Mouse (Mus musculus) kidney, postnatal 0 days (tissue): ENCODE measurements around the gene Foxl1. TPM values are rescaled to one million over a fixed set of nuclear protein-coding genes. Genes with fewer than 3 reads are reported as not detected.

Source experiments
- ATAC-seq: fragments of 200-750 bp; cut with Nextera tagmentation; replicated peaks from 2 replicates; pipeline ENCODE4 v1.8.0; 2017; ENCODE audit warnings: low read depth, moderate number of reproducible peaks, moderate TSS enrichment, moderate library complexity; ENCODE audit not compliant: low FRiP score
- DNase-seq: peaks from one replicate; pipeline ENCODE4 v3.0.0-alpha.2; 2016; ENCODE audit warnings: low spot score
- H3K27ac ChIP-seq: fragments of 300-500 bp; sonication (generic); 2 replicates; pipeline ENCODE4 v1.5.1; 2014; ENCODE audit warnings: mild to moderate bottlenecking
- H3K27me3 ChIP-seq: fragments of 300-500 bp; sonication (generic); 2 replicates; pipeline ENCODE4 v1.6.1; 2014; ENCODE audit warnings: low read length, mixed read lengths; ENCODE audit not compliant: insufficient read depth
- H3K36me3 ChIP-seq: fragments of 300-500 bp; sonication (generic); 2 replicates; pipeline ENCODE4 v1.6.1; 2014; ENCODE audit warnings: low read length, mixed read lengths; ENCODE audit not compliant: insufficient read depth
- H3K4me1 ChIP-seq: fragments of 300-500 bp; sonication (generic); replicated peaks from 2 replicates; pipeline ENCODE4 v1.6.1; 2014; ENCODE audit warnings: antibody characterized with exemption, low read length, mixed read lengths; ENCODE audit not compliant: insufficient read depth
- H3K4me2 ChIP-seq: fragments of 300-500 bp; sonication (generic); 2 replicates; pipeline ENCODE4 v1.6.1; 2014; ENCODE audit warnings: mild to moderate bottlenecking, low read length, moderate library complexity, mixed read lengths
- H3K4me3 ChIP-seq: fragments of 300-500 bp; sonication (generic); replicated peaks from 2 replicates; pipeline ENCODE4 v1.5.1; 2014; ENCODE audit warnings: low read depth, low read length
- H3K9ac ChIP-seq: fragments of 300-500 bp; sonication (generic); 2 replicates; pipeline ENCODE4 v1.6.1; 2014; ENCODE audit warnings: low read depth, low read length
- H3K9me3 ChIP-seq: fragments of 300-500 bp; sonication (generic); replicated peaks from 2 replicates; pipeline ENCODE4 v1.6.1; 2016; ENCODE audit warnings: low read length, inconsistent platforms, mixed read lengths
- CTCF ChIP-seq: IDR thresholded peaks from 2 replicates; pipeline ENCODE4 v1.5.1; 2016; ENCODE audit warnings: antibody characterized with exemption, low read depth, mild to moderate bottlenecking, moderate library complexity
- WGBS: fragments of 180-500 bp; shearing (Covaris S2); extraction: QIAGEN DNeasy Blood & Tissue Kit; methylation state at CpG from one replicate; pipeline ENCODE4 v1.1.7; 2014; 5-methylcytosine and 5-hydroxymethylcytosine counted together
- polyA plus RNA-seq: library from polyadenylated mRNA; unstranded; fragments of >200 nt; fragmentation: Nextera tagmentation; extraction: Ambion mirVana; gene quantifications from 2 replicates; pipeline ENCODE4 v1.2.1, GENCODE M21; 2015

Gene Foxl1
- polyA plus RNA-seq, 1 experiment from 2014 or later: 8.3 TPM

DNA sequence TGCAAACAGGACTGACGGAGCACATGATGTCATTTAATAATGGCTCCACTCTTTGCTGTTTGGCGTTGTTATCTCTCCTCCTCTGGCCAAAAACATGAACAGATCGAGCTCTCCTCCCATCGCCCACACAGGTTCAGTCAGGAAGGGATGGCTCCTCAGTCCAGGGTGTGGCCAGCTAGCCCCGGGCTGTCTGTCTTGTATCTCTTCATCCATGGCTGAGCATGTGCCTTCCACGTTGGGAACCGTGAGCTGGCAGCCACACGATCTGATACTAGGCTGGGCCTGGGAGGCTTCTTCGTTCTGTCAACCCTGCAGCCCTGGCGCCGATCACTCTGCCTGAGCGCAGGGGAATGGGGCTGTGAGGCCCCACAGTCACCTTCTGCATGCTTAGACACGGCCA lies 31.1 kb downstream of the Foxl1 start:
- Histone ChIP-seq H3K4me1 (peaks cover 4% of the 10 kb centered on the region), H3K4me3 (no peak overlapping the region), H3K36me3 (no peaks in the 10 kb centered on the region), H3K4me2 (no peak overlapping the region), H3K9me3 (no peaks in the 10 kb centered on the region), H3K9ac (no peak overlapping the region), H3K27me3 (no peaks in the 10 kb centered on the region), H3K27ac (no peak overlapping the region)
- WGBS: 50% methylated on average over 13 of the region's 13 CpGs
- no peak for DNase-seq
- ATAC-seq: 0 out of 2 replicates have a peak, but pooled peaks have one; percentile 49
- TF ChIP-seq CTCF: no peak

DNA sequence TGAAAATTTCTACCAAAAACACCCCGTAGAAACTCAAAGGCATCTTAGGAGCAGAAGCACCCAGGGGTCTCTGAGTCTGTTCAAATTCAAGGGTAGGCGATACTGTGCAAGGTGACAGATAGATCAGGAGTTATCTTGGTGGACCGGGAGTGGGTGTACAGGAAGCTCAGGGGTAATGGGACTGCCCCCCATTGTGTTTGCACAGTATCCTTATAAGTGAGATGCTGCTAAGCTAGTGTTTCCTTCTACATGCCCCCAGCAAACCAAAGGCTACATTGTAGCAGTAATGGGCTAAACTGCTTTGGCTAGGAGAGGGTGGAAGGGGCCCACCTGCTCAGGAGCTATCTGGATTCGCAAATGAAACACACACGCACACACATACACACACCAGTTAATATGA lies 33.7 kb downstream of the Foxl1 start:
- no peak for TF ChIP-seq CTCF
- H3K4me2 ChIP-seq: no peak overlapping the region
- 91% methylated on average over 5 of the region's 5 CpGs for WGBS

DNA sequence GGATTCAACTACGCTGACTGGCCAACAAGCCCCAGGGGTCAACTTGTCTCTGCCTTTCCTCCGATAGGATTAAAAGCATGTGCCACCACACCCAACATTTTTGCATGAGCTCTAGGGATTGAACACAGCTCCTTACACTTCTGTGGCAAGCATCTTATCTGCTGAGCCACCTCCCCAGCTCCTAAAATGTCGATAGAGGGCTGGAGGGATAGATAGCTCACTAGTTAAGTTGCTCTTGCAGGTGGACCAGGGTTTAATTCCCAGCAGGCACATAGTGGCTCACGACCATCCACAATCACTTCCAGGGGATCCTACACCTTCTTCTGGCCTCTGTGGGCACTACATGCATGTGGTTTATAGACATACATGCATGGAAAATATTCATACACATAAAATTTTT lies 34.7 kb downstream of the Foxl1 start:
- Histone ChIP-seq H3K27me3 (no peaks in the 10 kb centered on the region), H3K27ac (no peak overlapping the region), H3K4me1 (peaks cover 11% of the 10 kb centered on the region), H3K36me3 (no peaks in the 10 kb centered on the region), H3K4me3 (no peak overlapping the region), H3K4me2 (no peak overlapping the region), H3K9ac (no peak overlapping the region), H3K9me3 (no peaks in the 10 kb centered on the region)
- 81% methylated on average over 4 of the region's 4 CpGs for WGBS
- DNase-seq (no peak), ATAC-seq (no peak)
- no peak for TF ChIP-seq CTCF

More for the DNA sequence above, 33.7 kb downstream of the Foxl1 start:
- H3K4me3 ChIP-seq: no peak overlapping the region
- H3K9me3 ChIP-seq: no peaks in the 10 kb centered on the region
- no peaks in the 10 kb centered on the region for H3K36me3 ChIP-seq
- peaks cover 11% of the 10 kb centered on the region for H3K4me1 ChIP-seq
- H3K27me3 ChIP-seq: no peaks in the 10 kb centered on the region
- DNase-seq (no peak), ATAC-seq (no peak)
- H3K27ac ChIP-seq: no peak overlapping the region
- no peak overlapping the region for H3K9ac ChIP-seq

DNA sequence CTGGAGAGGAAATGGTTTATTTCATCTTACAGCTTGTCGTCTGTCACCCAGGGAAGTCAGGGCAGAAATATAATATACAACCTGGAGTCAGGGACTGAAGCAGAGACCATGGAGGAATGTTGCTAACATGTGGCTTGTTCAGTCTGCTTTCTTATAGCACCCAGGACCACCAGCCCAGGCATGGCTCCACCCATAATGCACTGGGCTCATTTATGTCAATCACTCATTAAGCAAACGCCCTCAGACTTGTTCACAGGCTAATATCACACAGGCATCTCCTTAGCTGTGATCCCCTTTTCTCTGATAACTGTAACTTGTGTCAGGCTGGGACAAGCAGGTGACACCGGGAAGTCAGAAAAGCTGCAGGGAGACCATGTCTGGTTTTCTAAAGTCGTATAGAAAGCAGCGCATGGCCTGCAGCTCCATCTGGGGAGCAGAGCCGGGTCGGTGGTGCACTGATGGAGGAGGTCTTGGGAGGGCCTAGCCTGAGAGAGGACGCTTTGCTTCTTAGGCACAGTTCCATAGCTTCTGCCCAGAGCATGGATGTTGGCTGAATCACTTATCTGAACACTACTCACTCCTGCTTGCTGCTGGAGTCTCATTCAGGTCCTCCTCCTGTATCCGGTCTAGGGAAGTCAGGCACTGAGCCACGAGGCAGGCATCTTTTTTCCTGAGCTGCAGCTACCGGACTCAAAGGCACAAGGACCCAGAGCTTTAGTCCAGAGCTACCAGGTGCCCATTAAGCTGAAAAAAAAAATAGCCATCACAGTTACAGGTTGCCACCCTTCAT lies 35.4 kb downstream of the Foxl1 start:
- Histone ChIP-seq H3K36me3 (no peaks in the 10 kb centered on the region), H3K27me3 (no peaks in the 10 kb centered on the region), H3K4me2 (no peak overlapping the region), H3K9ac (no peak overlapping the region), H3K4me3 (no peak overlapping the region), H3K9me3 (no peaks in the 10 kb centered on the region), H3K27ac (no peak overlapping the region), H3K4me1 (peaks cover 11% of the 10 kb centered on the region)
- DNase-seq: no peak
- no peak for ATAC-seq
- no peak for TF ChIP-seq CTCF
- WGBS: 63% methylated on average over 11 of the region's 11 CpGs

DNA sequence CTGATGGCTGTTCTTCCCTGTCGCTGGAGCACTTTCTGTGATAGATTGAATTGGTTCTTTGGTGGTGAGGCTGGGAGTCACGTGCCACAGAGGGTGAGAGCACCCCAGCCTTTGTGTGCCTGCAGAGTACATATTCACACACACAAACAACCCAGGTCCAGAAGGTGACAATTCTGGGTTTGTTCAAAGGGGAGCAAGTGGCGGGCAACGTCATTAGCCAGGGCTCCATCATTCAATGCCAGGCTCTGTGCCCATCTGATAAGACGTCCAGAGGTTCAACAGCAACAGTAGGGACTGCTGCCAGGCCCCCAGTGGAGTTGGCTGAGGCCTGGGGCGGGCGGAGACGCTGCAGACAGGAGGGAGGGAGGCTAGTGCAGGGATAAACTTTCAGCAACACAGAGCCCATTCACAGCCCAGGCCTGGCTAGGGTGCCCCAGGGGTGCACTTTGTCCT lies 36.3 kb downstream of the Foxl1 start:
- H3K4me3 ChIP-seq: no peak overlapping the region
- ATAC-seq: no peak
- no peak overlapping the region for H3K4me2 ChIP-seq
- peak overlapping the region; percentile 28; the same call in 1 of the 2 replicates for H3K27ac ChIP-seq
- H3K9me3 ChIP-seq: no peaks in the 10 kb centered on the region
- peaks cover 11% of the 10 kb centered on the region for H3K4me1 ChIP-seq
- H3K27me3 ChIP-seq: no peaks in the 10 kb centered on the region
- no peak for TF ChIP-seq CTCF
- WGBS: 39% methylated on average over 8 of the region's 8 CpGs
- no peaks in the 10 kb centered on the region for H3K36me3 ChIP-seq
- no peak for DNase-seq
- H3K9ac ChIP-seq: no peak overlapping the region

DNA sequence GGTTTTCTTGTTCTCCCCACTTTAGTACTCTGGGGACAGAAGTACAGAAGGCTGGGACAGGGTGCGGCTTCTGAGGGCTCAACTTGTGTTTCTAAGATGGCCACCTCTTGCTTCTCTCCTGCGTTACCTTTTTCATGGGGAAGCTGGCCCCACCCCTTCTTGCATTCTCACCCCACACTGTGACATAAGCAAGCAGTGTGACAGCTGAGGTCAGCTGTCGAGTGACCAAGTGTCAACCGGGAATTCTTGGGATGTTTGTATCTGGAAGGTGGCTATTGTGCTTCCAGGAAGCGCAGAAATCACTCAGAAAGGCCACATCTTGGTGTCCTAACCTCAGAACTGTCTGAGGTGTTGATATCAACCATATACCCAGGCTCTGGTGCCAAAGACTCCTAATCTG lies 40.3 kb downstream of the Foxl1 start:
- Histone ChIP-seq H3K4me1 (peaks cover 21% of the 10 kb centered on the region), H3K9me3 (no peaks in the 10 kb centered on the region), H3K4me3 (no peak overlapping the region), H3K36me3 (no peaks in the 10 kb centered on the region), H3K27me3 (no peaks in the 10 kb centered on the region), H3K27ac (no peak overlapping the region), H3K9ac (no peak overlapping the region), H3K4me2 (no peak overlapping the region)
- ATAC-seq (no peak), DNase-seq (no peak)
- WGBS: 76% methylated on average over 5 of the region's 5 CpGs
- no peak for TF ChIP-seq CTCF
